ENCODE assay signal across 7 mouse cellular contexts in genomic region chr2:96707772-96708350, GRCm38 (mm10).
A peak's percentile ranks its signal among the peaks of the same experiment; 100 is the strongest.
DNase-seq lines count a peak whose midpoint lies in the region; TF ChIP-seq lines count a peak whose summit lies in the region.

No protein-coding gene starts in this region.

- H3K9me3 ChIP-seq in E14TG2a.4 (ENCODE audit: low read length): no peaks in the 10 kb centered on the region

- DNase-seq in layer of hippocampus, adult 2 months (ENCODE audit: low spot score in 2 of 2): no peak
- no peak for DNase-seq in layer of hippocampus, postnatal 25 days (ENCODE audit: extremely low spot score in 1 of 2, low spot score in 1 of 2)
- DNase-seq in 416B (ENCODE audit: low read depth): peak; percentile 8
- DNase-seq in cerebellum, postnatal 25 days: peak; percentile 35 to 73
- no peak for DNase-seq in ovary, postnatal 10 days (ENCODE audit: low spot score)
- DNase-seq in urinary bladder, adult 18-20 months (ENCODE audit: low spot score in 2 of 2): no peak

- no peak overlapping the region for H3K27ac ChIP-seq in layer of hippocampus, adult 2 months

- peak; percentile 75 for TF ChIP-seq CTCF in layer of hippocampus, adult 2 months (conservative IDR thresholded peaks at IDR 0.05)
- peak; percentile 18 for TF ChIP-seq CTCF in E14TG2a.4 (conservative IDR thresholded peaks at IDR 0.05; ENCODE audit: low read length)

- no peaks in the 10 kb centered on the region for H3K4me1 ChIP-seq in E14TG2a.4 (replicated peaks; ENCODE audit: low read depth, low read length)

- H3K4me3 ChIP-seq in layer of hippocampus, adult 2 months: no peak overlapping the region
- H3K4me3 ChIP-seq in E14TG2a.4 (replicated peaks; ENCODE audit: low read length): no peak overlapping the region

- no peaks in the 10 kb centered on the region for H3K36me3 ChIP-seq in E14TG2a.4 (ENCODE audit: insufficient read depth, low read length)

- H3K27me3 ChIP-seq in E14TG2a.4 (ENCODE audit: insufficient read depth, low read length): no peaks in the 10 kb centered on the region

Comparison
In these comparisons a context has a peak if more than half of its experiments do, and no peak if none do; other contexts are left out.
1. DNase-seq: peak in 416B (single experiment) and cerebellum, postnatal 25 days (2 of 2); none in layer of hippocampus, adult 2 months (0 of 2), layer of hippocampus, postnatal 25 days (0 of 2), ovary, postnatal 10 days (single experiment) and urinary bladder, adult 18-20 months (0 of 2).